Mouse (Mus musculus) cerebellum, adult 9-11 months (tissue): Measurements from ENCODE around the gene Lmbr1l.

ENCODE experiments used
- DNase-seq: peaks from one replicate; pipeline ENCODE4 v3.0.0; 2022

Lmbr1l gene

DNA sequence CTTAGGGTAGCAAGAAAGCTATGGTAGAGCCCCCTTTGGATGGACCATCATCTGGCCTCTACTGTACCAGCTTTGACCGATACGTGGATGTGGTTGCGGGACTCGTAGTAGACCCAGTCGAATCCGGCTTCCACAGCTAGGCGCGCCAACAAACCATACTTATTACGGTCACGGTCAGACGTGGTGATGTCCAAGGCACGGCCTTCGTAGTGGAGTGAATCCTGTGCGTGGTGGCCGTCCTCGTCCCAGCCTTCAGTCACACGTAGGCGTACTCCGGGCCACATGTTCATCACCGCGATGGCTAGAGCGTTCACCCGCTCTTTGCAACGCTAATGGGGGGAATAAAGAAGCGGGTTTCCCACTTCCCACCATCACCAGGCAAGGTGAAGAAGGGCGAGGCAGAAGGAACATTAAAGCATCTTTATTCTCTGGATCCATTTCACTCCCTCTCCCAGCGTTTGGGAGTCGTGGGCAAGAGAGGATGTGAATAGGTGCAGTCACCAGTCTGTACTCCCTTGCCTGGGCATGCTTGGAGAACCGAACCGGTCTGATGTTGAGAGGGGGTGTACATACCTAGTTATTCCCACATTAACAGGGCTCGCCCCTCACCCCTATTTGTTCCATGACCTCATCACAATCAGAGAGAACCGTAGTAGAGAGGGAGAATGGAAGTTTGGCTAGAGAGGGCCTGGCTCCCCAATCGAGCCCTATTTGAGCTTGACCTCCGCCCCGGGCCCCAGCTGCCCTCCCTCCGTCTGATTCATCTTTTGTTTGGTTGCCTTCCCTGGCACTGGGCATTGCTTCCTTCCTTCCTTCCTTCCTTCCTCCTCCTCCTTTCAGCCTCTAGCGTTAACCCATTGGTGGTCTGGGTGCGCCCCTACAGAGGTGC lies 23.0 kb downstream of the Lmbr1l start:
- no peak for DNase-seq

DNA sequence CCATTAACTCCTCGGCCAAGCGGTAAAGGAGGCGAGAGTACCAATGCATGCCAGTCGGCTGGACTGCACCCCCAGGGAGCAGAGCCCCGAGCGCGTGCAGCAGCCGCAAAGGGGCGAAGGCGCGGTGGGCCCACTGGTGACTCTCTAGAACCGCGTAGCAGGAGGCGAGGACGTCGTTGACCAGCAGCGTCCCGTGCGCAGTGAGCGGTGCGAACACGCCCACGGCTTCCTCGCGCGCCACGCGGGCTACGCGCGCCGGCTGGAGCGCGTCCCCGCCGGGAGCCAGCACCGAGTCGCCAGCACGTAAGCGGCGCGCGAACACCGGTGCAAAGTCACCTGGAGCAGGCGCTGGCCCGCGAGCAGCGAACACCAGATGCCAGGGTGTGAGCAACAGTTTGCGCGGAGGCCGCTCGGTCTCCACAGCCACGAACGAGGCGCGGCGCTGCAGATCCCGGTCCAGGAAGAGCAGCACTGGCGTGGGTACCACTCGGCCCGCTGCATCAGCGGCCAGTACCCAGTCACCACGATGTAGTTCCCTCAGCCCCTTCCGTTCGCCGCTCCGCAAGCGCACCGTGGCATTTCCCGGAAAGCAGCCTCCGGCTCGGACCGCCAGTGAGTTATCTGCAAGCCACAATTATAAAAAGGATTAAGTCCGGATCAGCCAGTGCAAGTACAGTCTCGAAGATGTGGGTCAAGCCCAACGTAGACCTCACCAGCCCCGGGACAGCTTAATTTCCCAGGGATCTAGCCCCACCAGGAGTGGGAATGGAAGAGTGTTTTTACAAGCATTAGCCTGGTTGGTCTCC lies 23.9 kb downstream of the Lmbr1l start, which contains the start of gene Rhebl1:
Rhebl1 (minus strand) TSS at position 601 of the 806 bp plus-strand sequence.
- DNase-seq, result peak; percentile 46

DNA sequence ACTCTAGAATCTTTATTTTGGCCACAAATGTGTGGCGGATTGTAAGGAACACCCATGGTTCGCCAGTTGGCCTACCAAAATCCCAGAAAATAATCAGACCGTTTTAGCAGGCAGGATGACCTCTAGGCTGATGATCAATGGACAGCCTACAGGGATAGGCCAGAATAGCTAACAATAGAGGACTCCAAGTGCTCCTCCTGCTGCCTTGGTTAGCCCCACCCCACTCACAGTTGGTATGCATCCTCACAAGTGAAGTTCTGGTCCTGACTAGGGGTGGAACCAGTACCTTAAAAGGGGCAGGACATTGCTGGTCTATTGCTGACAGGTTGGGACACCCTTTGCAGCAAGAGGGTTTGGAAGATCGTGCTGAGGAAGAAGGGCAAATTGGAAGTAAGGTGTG lies 25.0 kb downstream of the Lmbr1l start:
- DNase-seq, result no peak

DNA sequence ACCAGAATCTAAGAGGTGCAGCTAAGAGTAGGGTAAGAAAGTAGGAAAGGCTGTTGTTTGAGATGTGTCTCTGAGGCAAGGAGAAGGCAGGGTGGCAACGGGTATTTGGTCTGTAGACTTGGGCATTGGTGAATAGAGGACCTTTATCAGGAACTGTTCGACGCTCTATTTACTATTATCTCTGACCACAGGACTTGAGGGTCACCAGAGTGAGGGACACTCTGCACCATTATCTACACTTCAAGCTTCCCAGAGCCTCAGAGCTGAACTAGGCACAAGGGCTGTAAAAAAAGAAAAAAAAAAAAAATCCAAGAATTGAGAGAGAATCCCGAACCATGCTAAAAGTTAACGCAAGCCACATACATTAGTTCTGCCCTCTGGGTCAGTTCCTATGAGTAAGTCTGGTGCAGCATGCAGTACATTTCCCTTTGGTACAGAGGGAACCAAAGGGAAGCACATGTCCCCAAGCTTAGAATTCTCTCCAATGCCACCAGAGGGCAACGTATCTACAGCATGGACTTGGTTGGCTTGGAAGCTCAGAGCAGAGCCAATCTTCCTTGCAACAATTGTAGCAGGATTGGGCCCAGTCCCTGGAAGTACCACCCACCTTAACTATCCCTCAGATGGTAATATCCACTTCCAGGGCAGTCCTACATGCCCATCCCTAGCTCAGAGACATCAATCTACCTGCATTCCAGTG lies 26.0 kb downstream of the Lmbr1l start:
- peak; percentile 81 for DNase-seq

DNA sequence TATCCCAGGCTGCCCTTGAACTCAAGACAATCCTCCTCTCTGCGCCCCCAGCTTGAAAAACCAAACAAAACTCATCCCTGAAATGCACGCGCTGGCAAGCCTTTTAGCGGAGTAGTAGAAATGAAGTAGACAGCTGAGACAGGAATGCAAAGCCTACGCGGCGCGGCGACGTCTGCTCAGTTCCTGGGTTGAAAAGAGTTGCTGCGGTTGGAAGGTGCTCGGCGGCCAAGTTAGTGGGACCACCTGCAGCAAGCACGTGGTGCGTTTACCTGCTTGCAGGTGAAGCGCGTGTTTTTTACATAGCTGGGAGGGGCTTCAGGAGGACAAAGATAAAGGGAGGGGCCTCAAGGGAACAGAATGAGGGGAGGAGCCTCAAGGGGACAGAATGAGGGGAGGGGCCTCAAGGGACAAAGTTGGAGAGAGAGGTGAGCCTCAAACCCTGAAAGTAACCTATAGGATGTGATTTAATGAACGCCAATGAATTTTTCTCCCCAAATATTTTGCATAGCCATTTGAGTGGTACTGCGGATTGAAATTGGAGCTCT lies 26.8 kb downstream of the Lmbr1l start:
- no peak for DNase-seq

DNA sequence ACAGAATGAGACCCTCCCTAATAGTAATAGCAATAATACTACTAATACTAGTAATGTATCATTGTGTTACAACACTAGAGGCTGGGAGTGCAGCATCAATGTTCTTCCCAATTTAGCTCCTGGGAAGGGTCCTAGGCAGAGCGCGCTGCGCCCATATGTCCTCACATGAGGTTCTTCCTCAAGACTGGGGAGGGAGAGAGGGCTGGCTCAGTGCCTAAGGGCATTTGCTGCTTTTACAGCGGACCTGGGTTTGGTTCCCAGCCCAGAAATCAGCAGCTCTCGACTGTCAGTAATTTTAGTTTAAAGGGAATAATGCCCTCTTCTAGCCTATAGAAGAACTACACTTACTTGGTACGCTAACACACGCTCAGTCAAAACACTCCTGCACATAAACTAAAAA lies 30.5 kb downstream of the Lmbr1l start:
- no peak for DNase-seq

DNA sequence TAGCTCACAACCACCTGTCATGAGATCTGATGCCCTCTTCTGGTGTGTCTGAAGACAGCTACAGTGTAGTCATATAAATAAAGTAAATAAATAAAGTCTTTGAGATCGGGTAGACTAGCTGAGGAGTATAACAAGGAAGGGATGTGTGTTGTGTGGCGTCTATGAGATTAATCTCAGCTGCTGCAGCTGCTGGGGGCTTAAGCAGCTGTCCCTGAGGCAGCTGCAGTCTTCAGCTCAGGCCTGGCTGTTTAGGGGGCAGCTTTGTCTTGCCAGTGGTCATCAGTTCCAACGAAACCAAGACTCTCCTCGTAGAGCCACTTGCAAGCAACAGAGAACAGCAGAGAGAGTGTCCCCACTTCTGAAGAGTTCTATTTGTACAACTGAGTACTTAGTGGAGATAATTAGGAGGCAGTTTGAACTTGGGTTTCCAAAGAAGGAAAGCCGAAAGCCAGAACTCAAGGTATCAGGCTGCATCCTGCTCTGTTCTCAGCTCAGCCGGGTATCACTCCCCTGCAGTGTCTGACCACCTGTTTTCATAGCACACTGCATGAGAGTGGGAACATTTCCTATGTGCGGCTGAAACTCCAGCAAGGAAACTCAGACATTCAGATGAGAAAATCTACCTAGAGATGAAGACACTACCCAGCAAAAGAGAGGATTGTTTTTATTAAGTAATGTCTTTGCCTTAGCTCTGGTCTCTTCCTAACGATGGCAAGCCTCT lies 31.2 kb downstream of the Lmbr1l start:
- no peak for DNase-seq

DNA sequence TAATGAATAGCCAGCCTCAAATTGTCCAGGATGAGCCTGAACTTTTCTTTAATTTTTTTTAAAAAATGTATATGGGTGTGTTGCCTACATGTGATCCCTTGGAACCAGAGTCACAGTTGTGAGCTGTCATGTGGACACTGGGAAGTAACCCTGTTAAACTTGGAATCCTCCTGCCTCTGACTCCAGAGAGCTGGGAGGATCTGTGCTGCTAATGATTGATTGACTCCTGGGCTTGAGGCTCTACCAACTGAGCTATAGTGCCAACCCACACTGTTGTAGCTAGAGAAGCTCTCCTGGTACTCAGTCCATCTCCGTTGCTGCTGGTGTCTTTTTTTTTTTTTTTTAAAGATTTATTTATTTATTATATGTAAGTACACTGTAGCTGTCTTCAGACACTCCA lies 33.9 kb downstream of the Lmbr1l start:
- DNase-seq, result no peak

DNA sequence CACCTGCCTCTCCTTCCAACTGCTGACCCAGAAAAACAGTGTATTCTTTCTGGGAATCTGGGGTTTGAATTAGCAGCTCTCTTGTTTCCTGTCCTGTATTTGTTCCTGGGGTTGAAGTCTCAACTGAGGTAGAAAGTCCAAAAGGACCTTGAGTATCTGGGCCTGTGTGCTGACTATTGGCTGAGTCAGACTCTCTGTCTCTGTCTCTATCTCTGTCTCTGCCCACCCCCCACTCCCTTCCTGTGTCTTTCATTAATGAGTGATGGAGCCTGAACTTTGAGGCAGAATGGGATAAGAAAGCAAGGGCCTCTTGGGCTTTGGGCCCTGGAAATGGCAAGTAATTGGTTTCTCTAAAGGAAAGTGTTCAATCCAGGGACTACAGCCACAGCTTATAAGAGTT lies 34.4 kb downstream of the Lmbr1l start:
- DNase-seq, result no peak

DNA sequence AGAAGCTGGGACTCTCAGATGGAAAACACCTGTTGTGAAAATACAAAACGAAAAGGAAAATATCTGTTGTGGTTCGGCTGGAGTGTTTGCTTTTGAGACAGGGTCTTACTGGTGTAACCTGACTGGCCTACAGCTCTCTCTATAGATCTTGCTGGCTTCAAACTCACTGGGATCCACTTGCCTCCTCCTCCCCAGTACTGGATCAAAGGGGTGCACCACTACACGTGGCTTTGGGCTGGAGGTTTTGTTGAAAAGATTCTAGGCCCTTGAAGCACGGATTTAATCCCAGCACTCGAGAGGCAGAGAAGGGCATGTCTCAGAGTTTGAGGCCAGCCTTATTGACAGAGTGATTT lies 36.4 kb downstream of the Lmbr1l start:
- no peak for DNase-seq

DNA sequence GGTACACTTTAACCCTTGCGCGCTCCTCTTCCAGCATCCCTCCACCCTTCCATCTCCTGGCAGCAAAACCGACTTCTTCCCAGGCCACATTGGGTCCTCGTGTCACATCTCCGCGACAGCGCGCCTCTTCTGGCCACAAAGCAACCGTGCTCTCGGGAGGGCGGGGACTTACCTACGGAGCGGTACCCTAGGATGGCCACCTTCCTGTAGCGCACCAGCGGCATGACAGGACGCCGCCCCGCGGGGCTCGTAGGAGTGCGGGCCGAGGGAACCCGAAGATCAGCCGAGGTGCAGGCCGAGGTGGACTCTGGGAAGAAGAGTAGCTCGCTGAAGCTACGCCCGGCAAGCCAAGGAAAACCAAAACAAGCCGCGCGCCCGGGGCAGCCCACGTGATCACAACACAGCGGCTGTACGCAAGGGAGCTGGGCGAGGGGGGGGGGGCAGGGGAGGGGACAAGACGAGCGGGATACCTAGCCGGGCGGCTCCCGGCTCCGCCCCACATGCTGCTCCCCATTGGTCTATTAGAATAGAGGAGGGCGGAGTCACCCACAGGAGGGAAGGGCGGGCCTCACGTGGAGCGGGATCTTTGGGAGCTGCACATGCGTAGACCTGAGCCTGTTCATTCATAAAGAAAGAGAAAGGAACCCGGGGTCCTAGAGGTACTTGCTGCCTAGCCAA lies 36.9 kb downstream of the Lmbr1l start:
- DNase-seq, result peak; percentile 98

DNA sequence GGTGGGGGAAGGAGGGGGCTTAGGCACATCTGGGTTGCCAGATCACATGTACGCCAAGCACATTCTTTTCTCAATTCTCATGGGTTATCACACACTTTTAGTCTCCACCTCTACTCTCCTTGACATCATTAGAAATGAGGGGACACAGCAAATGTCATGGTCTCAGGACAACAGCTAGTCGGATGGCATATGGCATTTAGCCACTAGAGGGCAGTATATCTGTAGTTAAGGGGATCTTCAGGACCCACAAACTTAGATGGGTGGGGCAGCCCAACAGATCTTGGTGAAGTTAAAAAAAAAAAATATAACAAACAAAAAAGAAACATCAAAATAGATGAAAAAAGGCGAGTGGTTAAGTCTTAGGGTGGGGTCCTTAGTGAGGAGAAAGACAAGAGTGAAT lies 40.7 kb downstream of the Lmbr1l start:
- DNase-seq, result peak; percentile 73

DNA sequence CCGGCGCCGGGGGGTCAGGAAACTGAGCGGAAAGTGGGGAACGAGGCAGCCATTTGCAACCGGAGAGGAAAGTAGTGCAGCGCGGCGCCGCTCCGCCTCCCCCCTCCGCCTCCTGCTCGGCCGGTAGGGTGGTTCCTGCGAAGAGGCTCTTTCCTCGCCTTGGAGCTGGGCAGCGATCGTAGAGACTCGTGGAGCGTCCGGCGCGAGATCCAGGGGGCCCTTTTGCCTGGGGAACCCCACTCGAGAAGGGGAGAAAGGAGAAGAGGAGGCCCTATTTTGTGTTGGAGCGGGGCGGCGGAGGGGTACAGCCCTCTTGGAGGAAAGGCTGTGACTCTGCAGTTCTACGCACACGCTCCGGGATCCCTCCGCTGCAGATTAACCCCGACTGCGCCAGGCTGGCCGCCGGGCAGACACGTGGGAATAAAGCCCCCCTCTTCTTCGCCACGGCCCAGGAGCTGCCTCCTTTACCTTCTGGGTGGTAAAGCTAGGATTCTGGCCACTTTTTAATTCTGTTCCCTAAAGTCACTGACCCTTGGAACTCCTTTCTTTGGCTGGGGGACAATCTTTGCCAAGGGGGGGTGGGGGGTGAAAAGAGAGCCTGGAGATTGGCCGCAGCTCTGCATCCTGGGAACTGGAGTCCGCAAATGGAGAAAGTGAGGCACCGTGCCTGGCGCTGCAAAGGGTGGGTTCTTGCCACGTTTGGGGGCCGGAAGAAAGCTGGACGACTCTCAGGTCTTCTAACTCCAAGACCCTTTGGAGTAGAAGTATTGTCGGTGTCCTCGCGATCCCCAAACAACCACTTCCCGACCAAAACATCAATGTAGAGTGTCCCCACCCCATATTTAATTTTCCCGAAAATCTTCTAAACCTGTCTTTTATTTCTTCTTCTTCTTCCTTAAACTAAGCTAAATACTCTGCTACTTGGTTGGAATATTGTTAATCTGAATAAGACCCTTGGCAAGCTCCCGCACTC lies 45.8 kb downstream of the Lmbr1l start:
- peak; percentile 94 for DNase-seq

DNA sequence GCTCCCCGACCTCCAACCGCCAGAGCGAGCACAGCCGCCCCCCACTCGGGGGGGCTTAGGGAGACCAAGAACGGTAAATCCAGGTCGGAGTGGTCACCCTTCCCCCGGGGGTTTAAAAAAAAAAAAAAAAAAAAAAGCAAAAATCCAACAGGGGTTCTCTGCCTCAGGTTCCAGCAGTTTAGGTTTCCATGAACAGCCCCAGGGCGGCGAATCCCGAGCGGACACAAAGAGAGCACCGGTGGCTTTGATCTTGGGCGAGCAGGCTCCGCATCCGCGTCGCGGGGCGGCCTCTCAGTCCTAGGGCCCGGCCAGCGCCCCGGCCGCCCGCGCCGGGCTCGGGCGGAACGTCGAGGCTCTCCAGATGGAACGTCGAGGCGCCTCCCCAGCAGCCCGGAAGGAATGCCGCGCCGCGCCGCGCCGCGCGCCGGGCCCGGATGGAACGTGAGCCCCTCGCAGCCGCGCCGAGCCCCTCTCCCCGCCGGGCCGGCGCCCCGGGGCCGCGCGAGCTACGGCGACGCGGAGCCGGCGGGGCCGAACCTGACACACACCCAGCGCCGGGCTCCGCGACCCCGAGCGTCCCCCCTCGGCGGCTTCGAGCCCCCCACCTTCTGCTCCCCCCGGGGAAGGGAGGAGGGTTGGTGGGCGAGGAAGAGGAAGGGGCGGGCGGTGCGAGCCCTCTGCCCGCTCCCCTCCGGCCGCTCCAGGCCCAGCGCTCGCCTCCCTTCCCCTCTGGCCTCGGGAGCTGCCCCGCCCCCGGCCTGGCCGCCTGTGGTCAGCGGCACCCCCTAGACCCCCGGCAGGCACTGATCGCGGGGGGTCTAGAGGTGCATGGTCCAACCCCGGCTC lies 46.7 kb downstream of the Lmbr1l start, which contains the start of gene Kmt2d:
Kmt2d (minus strand) TSS at position 135 of the 846 bp plus-strand sequence.
- peak; percentile 51 for DNase-seq

DNA sequence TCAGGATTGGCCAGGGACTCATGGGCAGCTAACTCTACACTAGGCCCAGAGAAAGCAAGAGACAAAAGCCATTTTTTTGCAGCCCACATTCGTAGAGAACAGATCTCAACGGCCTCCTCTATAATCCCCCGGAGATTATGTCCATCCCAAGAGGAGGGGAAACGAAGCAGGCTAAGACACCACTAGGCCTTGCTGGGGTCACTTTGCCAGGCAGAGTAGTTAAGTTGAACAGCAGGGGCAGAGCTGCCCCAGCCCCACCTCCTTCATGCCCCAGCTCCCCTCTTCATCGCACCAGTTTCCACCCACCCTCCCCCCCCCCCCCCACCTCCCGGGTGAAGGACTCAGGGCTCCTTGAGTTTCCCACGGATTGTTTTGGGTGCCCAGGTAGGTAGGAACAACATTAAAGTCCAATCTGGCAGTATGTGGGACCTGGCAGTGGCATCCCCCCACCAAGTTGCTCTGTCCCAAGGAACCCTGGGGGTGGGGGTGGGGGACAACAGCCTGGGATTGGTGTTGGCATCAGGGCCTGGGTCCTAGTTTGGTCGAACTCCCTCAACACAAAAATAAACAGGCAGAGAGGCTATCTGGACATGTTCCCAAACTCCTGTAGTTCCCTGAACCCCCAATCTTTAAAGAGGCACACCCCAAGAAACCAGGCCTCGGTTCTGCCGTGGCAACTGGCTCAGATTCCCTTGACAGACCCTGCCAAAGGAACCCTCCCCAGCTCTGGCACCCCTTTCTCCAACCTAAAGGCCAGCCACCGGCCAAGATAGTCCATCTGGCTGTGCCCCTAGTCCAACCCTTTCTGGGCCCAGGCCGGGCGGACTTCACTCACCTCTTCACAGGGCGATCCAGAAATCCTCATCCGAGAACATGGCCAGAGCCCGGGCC lies 47.6 kb downstream of the Lmbr1l start:
- DNase-seq, result peak; percentile 80

DNA sequence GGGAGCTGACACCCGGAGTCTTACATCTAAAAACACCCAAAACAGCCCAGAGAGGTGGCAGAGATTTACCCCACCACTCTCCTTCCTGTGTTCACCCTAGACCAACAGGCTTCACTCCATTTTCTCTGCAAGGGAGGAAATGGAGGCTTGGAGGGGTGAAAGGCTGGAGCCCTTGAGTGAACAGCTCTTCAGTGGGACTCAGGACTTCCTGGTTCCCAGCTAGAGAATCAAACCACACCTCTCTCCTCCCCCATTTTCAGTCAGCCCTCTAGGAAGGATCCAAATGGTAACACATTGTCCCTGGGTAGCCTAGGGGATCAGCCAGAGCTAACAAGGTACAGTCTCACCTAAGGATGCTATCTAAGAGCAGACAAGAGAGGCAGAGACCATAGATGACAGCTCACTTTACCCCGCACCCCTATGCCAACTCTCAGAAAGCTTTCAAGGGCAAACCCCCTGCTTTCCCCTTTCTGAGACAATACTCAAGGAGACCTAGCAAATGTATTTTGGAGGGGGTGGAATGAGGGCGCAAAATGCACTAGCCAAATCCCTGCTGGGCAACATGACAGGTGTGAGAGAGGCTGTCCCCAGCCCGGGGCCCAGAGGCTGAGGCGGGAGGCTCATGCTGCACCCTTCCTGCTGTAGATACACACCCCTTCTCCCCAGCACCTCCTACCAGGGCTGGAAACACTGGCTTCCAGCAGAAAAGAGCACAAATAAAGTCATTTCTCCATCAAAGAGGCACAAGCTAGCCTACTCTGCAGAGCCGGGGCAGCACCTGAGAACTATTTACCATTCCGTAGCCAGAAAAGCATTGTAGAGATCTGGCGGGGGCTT lies 48.5 kb downstream of the Lmbr1l start:
- peak; percentile 56 for DNase-seq

DNA sequence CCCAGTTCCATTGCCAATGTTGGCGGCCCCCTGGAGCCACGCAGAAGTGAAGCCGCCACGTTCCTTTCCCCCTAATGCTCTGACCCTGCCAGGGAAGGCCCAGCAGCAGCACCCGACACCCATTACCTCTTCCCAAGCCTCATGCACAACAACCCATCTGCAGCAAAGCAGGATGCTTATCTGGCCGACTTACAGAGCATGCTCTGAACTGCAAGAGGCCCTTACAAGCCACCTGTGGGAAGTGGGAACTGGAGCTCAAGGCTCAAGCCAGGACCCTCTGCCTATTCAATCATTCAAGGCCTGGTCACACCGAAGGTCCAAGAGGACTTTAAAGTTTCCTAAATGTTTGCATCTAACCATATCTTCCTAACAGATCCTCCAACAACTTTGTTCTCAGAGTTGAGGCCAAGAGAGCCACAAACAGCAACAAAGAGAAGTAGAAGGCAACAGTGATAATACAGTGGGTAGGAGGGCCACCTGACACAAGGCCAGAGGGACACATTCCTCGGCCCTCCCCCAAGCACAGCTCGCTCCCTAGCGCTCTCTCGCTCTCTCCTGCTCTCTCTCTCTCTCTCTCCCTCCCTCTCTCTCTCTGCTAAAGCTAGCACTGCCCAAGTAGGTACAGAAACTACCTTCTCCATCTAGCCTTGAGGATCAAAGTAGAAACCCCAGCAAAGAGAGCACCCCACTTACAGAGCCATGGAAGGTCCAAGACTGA lies 49.5 kb downstream of the Lmbr1l start:
- no peak for DNase-seq
